Mouse (Mus musculus): ENCODE measurements at regions not wholly inside any gene's neighbourhood (a gene's known extent, or its start where the extent isn't known, plus 50 kb on each side); places are given as distances from the start of the nearest gene placed in this dataset.

- no peak for DNase-seq (ENCODE audit: low read depth, low spot score)
- Histone ChIP-seq H3K9ac (ENCODE audit: insufficient read depth, low read depth, low read length, poor library complexity, severe bottlenecking) (no peak overlapping the region), H3K4me1 (ENCODE audit: control insufficient read depth in 2 of 2, insufficient read depth in 2 of 2, low read length in 2 of 2, poor library complexity in 1 of 2) (no peaks in the 10 kb centered on the region), H3K36me3 (ENCODE audit: control insufficient read depth, insufficient read depth, low read length, poor library complexity, severe bottlenecking) (no peaks in the 10 kb centered on the region), H3K9me3 (ENCODE audit: control insufficient read depth, insufficient read depth, low read depth, low read length) (no peaks in the 10 kb centered on the region), H3K4me3 (ENCODE audit: insufficient read depth in 1 of 2, low read depth in 1 of 2, low read length in 2 of 2, poor library complexity in 1 of 2, severe bottlenecking in 1 of 2) (no peak overlapping the region), H3K27ac (ENCODE audit: insufficient read depth, low read depth, low read length, poor library complexity, severe bottlenecking) (no peak overlapping the region)
- in situ Hi-C loops (cut with MboI; ENCODE audit: low sequenced_read_pairs in 2 of 2, unreplicated experiment in 2 of 2), result no loop called here
- TF ChIP-seq HCFC1 (IDR thresholded peaks at IDR 0.05; ENCODE audit: borderline replicate concordance, insufficient read depth, low read length) (no peak), CHD2 (IDR thresholded peaks at IDR 0.05; ENCODE audit: low read depth, low read length) (no peak), MAFK (IDR thresholded peaks at IDR 0.05; ENCODE audit: insufficient read depth, low read depth, low read length) (no peak), ZC3H11A (IDR thresholded peaks at IDR 0.05; ENCODE audit: borderline replicate concordance, low read depth, low read length) (no peak), ZNF384 (IDR thresholded peaks at IDR 0.05; ENCODE audit: low read depth, low read length) (no peak)
Observed at GRCm38 (mm10) chr3:124227701-124228100, 93.0 kb upstream of the Tram1l1 start.

DNA sequence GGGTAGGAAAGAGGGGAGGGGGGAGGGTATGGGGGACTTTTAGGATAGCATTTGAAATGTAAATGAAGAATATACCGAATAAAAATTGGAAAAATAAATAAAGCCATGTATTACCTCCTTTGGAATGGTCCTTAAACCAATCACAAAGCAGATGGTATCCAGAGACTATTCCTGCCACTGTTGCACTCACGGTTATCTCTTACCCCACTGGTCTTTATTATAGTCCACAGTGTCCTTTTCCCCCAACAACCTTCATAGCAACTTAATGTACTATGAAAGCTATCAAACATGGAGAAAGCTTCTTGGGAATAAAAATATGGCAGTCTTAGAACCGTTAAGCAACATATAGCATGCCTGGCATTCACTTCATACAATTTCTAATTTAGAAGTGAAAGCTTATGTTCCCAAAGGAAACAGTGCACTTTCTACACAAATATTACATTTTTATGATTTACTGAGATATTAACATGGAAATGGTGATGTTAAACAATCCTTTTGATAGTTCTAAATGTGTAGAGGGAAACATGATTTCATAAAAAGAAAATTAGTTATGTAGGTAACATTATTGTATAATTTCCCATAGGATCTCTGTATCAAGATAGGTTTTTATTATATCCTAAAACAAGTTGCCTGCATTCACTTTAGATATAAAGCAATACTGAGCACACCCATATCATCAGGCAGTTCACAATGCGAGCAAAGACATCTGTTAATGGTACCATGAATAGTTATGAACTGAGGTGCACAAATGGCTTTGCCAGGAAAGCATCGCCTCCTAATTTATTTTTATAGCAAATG, 79.5 kb upstream of the Tram1l1 start:
- Histone ChIP-seq H3K36me3 (ENCODE audit: control insufficient read depth, insufficient read depth, low read length, poor library complexity, severe bottlenecking) (no peaks in the 10 kb centered on the region), H3K4me3 (ENCODE audit: insufficient read depth in 1 of 2, low read depth in 1 of 2, low read length in 2 of 2, poor library complexity in 1 of 2, severe bottlenecking in 1 of 2) (no peak overlapping the region), H3K4me1 (ENCODE audit: control insufficient read depth in 2 of 2, insufficient read depth in 2 of 2, low read length in 2 of 2, poor library complexity in 1 of 2) (no peaks in the 10 kb centered on the region), H3K27ac (ENCODE audit: insufficient read depth, low read depth, low read length, poor library complexity, severe bottlenecking) (no peak overlapping the region), H3K9me3 (ENCODE audit: control insufficient read depth, insufficient read depth, low read depth, low read length) (no peaks in the 10 kb centered on the region), H3K9ac (ENCODE audit: insufficient read depth, low read depth, low read length, poor library complexity, severe bottlenecking) (no peak overlapping the region)
- in situ Hi-C loops (cut with MboI; ENCODE audit: low sequenced_read_pairs in 2 of 2, unreplicated experiment in 2 of 2), result no loop called here
- TF ChIP-seq CHD2 (IDR thresholded peaks at IDR 0.05; ENCODE audit: low read depth, low read length), result no peak
- no peak for TF ChIP-seq HCFC1 (IDR thresholded peaks at IDR 0.05; ENCODE audit: borderline replicate concordance, insufficient read depth, low read length)
- no peak for TF ChIP-seq MAFK (IDR thresholded peaks at IDR 0.05; ENCODE audit: insufficient read depth, low read depth, low read length)
- TF ChIP-seq ZNF384 (IDR thresholded peaks at IDR 0.05; ENCODE audit: low read depth, low read length), result no peak
- TF ChIP-seq ZC3H11A (IDR thresholded peaks at IDR 0.05; ENCODE audit: borderline replicate concordance, low read depth, low read length), result no peak
- no peak for DNase-seq (ENCODE audit: low read depth, low spot score)

GRCm38 (mm10) chr3:124241734-124242006, 79.0 kb upstream of the Tram1l1 start:
- no peaks in the 10 kb centered on the region for H3K36me3 ChIP-seq (ENCODE audit: control insufficient read depth, insufficient read depth, low read length, poor library complexity, severe bottlenecking)
- no peak overlapping the region for H3K4me3 ChIP-seq (ENCODE audit: insufficient read depth in 1 of 2, low read depth in 1 of 2, low read length in 2 of 2, poor library complexity in 1 of 2, severe bottlenecking in 1 of 2)
- H3K4me1 ChIP-seq (ENCODE audit: control insufficient read depth in 2 of 2, insufficient read depth in 2 of 2, low read length in 2 of 2, poor library complexity in 1 of 2), result no peaks in the 10 kb centered on the region
- H3K27ac ChIP-seq (ENCODE audit: insufficient read depth, low read depth, low read length, poor library complexity, severe bottlenecking), result no peak overlapping the region
- in situ Hi-C loops (cut with MboI; ENCODE audit: low sequenced_read_pairs in 2 of 2, unreplicated experiment in 2 of 2), result no loop called here
- no peak overlapping the region for H3K9ac ChIP-seq (ENCODE audit: insufficient read depth, low read depth, low read length, poor library complexity, severe bottlenecking)
- H3K9me3 ChIP-seq (ENCODE audit: control insufficient read depth, insufficient read depth, low read depth, low read length), result no peaks in the 10 kb centered on the region
- DNase-seq (ENCODE audit: low read depth, low spot score), result no peak
- no peak for TF ChIP-seq HCFC1 (IDR thresholded peaks at IDR 0.05; ENCODE audit: borderline replicate concordance, insufficient read depth, low read length)
- TF ChIP-seq ZNF384 (IDR thresholded peaks at IDR 0.05; ENCODE audit: low read depth, low read length), result no peak
- TF ChIP-seq CHD2 (IDR thresholded peaks at IDR 0.05; ENCODE audit: low read depth, low read length), result no peak
- no peak for TF ChIP-seq ZC3H11A (IDR thresholded peaks at IDR 0.05; ENCODE audit: borderline replicate concordance, low read depth, low read length)
- TF ChIP-seq MAFK (IDR thresholded peaks at IDR 0.05; ENCODE audit: insufficient read depth, low read depth, low read length), result no peak

- Histone ChIP-seq H3K4me1 (ENCODE audit: control insufficient read depth in 2 of 2, insufficient read depth in 2 of 2, low read length in 2 of 2, poor library complexity in 1 of 2) (no peaks in the 10 kb centered on the region), H3K4me3 (ENCODE audit: insufficient read depth in 1 of 2, low read depth in 1 of 2, low read length in 2 of 2, poor library complexity in 1 of 2, severe bottlenecking in 1 of 2) (no peak overlapping the region), H3K9ac (ENCODE audit: insufficient read depth, low read depth, low read length, poor library complexity, severe bottlenecking) (no peak overlapping the region), H3K9me3 (ENCODE audit: control insufficient read depth, insufficient read depth, low read depth, low read length) (no peaks in the 10 kb centered on the region), H3K27ac (ENCODE audit: insufficient read depth, low read depth, low read length, poor library complexity, severe bottlenecking) (no peak overlapping the region), H3K36me3 (ENCODE audit: control insufficient read depth, insufficient read depth, low read length, poor library complexity, severe bottlenecking) (no peaks in the 10 kb centered on the region)
- TF ChIP-seq MAFK (IDR thresholded peaks at IDR 0.05; ENCODE audit: insufficient read depth, low read depth, low read length) (no peak), ZNF384 (IDR thresholded peaks at IDR 0.05; ENCODE audit: low read depth, low read length) (no peak), CHD2 (IDR thresholded peaks at IDR 0.05; ENCODE audit: low read depth, low read length) (no peak), ZC3H11A (IDR thresholded peaks at IDR 0.05; ENCODE audit: borderline replicate concordance, low read depth, low read length) (no peak), HCFC1 (IDR thresholded peaks at IDR 0.05; ENCODE audit: borderline replicate concordance, insufficient read depth, low read length) (no peak)
- in situ Hi-C loops (cut with MboI; ENCODE audit: low sequenced_read_pairs in 2 of 2, unreplicated experiment in 2 of 2), result no loop called here
- no peak for DNase-seq (ENCODE audit: low read depth, low spot score)
Observed at GRCm38 (mm10) chr3:124262150-124262549, 58.5 kb upstream of the Tram1l1 start.
